Mouse (Mus musculus) hindbrain, embryonic 15.5 days (tissue): ENCODE data around the gene Ypel3. TPM values are rescaled to one million over a fixed set of nuclear protein-coding genes. Genes with fewer than 3 reads are reported as not detected.

ENCODE experiments used
- ATAC-seq: fragments of 200-750 bp; cut with Nextera tagmentation; 2 replicates; pipeline ENCODE4 v1.8.0; 2017; ENCODE audit warnings: low read depth, moderate number of reproducible peaks, moderate TSS enrichment; ENCODE audit not compliant: low FRiP score
- H3K27ac ChIP-seq: fragments of 300-500 bp; sonication (generic); replicated peaks from 2 replicates; pipeline ENCODE4 v1.5.1; 2015; ENCODE audit warnings: mild to moderate bottlenecking, inconsistent platforms
- H3K27me3 ChIP-seq: fragments of 300-500 bp; sonication (generic); 2 replicates; pipeline ENCODE4 v1.6.1; 2015; ENCODE audit warnings: control low read depth, inconsistent platforms
- H3K36me3 ChIP-seq: fragments of 300-500 bp; sonication (generic); 2 replicates; pipeline ENCODE4 v1.6.1; 2015; ENCODE audit warnings: control low read depth, inconsistent platforms
- H3K4me1 ChIP-seq: fragments of 300-500 bp; sonication (generic); replicated peaks from 2 replicates; pipeline ENCODE4 v1.6.1; 2015; ENCODE audit warnings: control low read depth, inconsistent platforms
- H3K4me2 ChIP-seq: fragments of 300-500 bp; sonication (generic); 2 replicates; pipeline ENCODE4 v1.6.1; 2015; ENCODE audit warnings: moderate library complexity, mild to moderate bottlenecking, inconsistent platforms
- H3K4me3 ChIP-seq: fragments of 300-500 bp; sonication (generic); 2 replicates; pipeline ENCODE4 v1.5.1; 2015; ENCODE audit warnings: mild to moderate bottlenecking, inconsistent platforms
- H3K9ac ChIP-seq: fragments of 300-500 bp; sonication (generic); 2 replicates; pipeline ENCODE4 v1.6.1; 2015; ENCODE audit warnings: inconsistent platforms
- H3K9me3 ChIP-seq: fragments of 300-500 bp; sonication (generic); 2 replicates; pipeline ENCODE4 v1.6.1; 2016; ENCODE audit warnings: control low read depth, inconsistent platforms
- WGBS: fragments of 180-500 bp; shearing (Covaris S2); methylation state at CpG from one replicate; pipeline ENCODE4 v1.1.7; 2015; 5-methylcytosine and 5-hydroxymethylcytosine counted together
- polyA plus RNA-seq: library from polyadenylated mRNA; unstranded; fragments of >200 nt; fragmentation: Nextera tagmentation; extraction: Ambion mirVana; gene quantifications from 2 replicates; pipeline ENCODE4 v1.2.1, GENCODE M21; 2015

Gene Ypel3
- polyA plus RNA-seq, 1 experiment from 2014 or later: 203 TPM

GRCm38 (mm10) chr7:126782693-126783092 lies 5.9 kb downstream of the Ypel3 start:
- H3K36me3 ChIP-seq: peaks cover 27% of the 10 kb centered on the region
- 85% methylated on average over 13 of the region's 13 CpGs for WGBS
- no peaks in the 10 kb centered on the region for H3K27me3 ChIP-seq
- peaks cover 39% of the 10 kb centered on the region for H3K4me1 ChIP-seq
- no peak overlapping the region for H3K4me2 ChIP-seq
- no peak overlapping the region for H3K27ac ChIP-seq
- no peak for ATAC-seq
- H3K9me3 ChIP-seq: no peaks in the 10 kb centered on the region
- H3K9ac ChIP-seq: no peak overlapping the region
- H3K4me3 ChIP-seq: no peak overlapping the region

- peaks cover 43% of the 10 kb centered on the region for H3K36me3 ChIP-seq
Observed at GRCm38 (mm10) chr7:126784469-126784868, 7.7 kb downstream of the Ypel3 start.

GRCm38 (mm10) chr7:126785056-126785455 lies 8.3 kb downstream of the Ypel3 start:
- no peaks in the 10 kb centered on the region for H3K9me3 ChIP-seq
- peaks cover 49% of the 10 kb centered on the region for H3K36me3 ChIP-seq
- H3K4me2 ChIP-seq: no peak overlapping the region
- WGBS: 90% methylated on average over 4 of the region's 4 CpGs
- no peak for ATAC-seq
- H3K9ac ChIP-seq: no peak overlapping the region
- no peak overlapping the region for H3K4me3 ChIP-seq
- no peak overlapping the region for H3K27ac ChIP-seq
- H3K27me3 ChIP-seq: no peaks in the 10 kb centered on the region
- peaks cover 22% of the 10 kb centered on the region for H3K4me1 ChIP-seq

More at GRCm38 (mm10) chr7:126784469-126784868, 7.7 kb downstream of the Ypel3 start:
- Histone ChIP-seq H3K27me3 (no peaks in the 10 kb centered on the region), H3K4me2 (no peak overlapping the region), H3K27ac (no peak overlapping the region), H3K4me3 (no peak overlapping the region), H3K4me1 (peaks cover 22% of the 10 kb centered on the region), H3K9me3 (no peaks in the 10 kb centered on the region), H3K9ac (no peak overlapping the region)
- no peak for ATAC-seq
- WGBS: 86% methylated on average over 7 of the region's 7 CpGs

GRCm38 (mm10) chr7:126786142-126786541 lies 9.4 kb downstream of the Ypel3 start:
- Histone ChIP-seq H3K4me3 (no peak overlapping the region), H3K36me3 (peaks cover 50% of the 10 kb centered on the region), H3K27ac (no peak overlapping the region), H3K4me2 (no peak overlapping the region), H3K9ac (no peak overlapping the region), H3K9me3 (no peaks in the 10 kb centered on the region), H3K4me1 (peaks cover 22% of the 10 kb centered on the region), H3K27me3 (no peaks in the 10 kb centered on the region)
- 94% methylated on average over 14 of the region's 14 CpGs for WGBS
- ATAC-seq: no peak

DNA sequence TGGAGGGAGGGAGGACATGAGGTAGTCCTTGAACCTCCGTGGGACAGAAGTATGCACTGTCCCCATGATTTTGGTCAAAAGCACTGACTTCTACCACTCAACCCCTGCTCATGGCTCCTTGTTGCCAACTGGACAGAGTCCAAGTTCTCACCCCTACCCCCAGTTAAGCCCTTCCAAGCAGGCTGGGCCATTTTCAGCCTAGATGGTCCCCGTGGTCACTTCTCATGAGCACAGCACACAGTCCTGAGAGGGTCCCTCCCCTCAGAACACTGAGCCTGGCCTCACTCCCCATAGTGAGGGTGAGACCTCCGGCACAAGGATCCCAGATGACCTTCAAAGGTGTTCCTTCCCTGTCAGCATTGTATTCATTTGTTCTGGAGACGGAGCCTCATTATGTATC lies 12.4 kb downstream of the Ypel3 start:
- H3K36me3 ChIP-seq: peaks cover 50% of the 10 kb centered on the region
- H3K27me3 ChIP-seq: no peaks in the 10 kb centered on the region
- no peak overlapping the region for H3K4me3 ChIP-seq
- no peak overlapping the region for H3K27ac ChIP-seq
- WGBS: 95% methylated on average over 4 of the region's 4 CpGs
- no peak overlapping the region for H3K9ac ChIP-seq
- H3K4me1 ChIP-seq: peaks cover 30% of the 10 kb centered on the region
- no peak for ATAC-seq
- no peak overlapping the region for H3K4me2 ChIP-seq
- no peaks in the 10 kb centered on the region for H3K9me3 ChIP-seq

DNA sequence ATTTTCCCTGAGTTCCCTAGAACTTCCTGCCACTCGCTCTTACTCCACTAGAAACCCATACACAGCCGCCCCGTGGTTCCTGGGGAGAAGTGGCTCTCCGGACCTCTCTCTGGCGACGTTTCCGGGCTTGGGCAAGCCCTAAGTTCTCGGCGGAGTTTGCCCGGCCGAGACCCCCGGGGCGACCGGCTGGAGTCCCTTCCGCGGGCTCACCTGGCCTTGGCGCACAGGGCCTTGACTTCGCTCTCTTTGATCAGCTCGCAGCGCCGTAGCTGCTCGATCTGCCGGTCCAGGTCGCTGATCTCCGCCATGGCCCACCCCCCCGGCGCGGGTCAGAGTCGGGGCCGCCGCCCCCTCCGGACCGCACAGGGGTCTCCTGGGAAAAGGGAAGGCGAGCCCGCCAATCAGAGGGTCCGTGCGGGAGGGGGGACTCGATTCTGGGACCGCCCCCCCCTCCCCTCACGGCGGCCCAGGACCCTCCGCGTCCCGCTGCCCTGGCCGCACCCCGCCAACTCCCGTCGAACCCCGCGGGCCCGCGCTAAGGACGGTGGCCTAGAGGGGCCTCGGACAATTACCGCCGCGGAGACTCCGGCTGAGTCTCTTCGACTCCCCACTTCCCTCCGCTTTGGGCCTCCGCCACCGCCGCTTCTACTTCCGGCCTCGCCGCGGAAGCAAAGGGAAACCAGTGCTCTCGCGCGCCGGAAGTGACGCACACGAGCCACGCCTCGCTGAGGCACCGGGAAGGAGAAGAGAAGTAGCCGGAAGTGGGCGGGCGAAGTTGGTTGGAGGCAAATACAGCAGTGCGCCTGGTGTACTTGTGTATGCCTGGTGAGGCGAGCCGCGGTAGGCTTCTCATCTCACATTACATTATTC lies 15.3 kb downstream of the Ypel3 start, which contains the start of gene Ppp4c:
Ppp4c (minus strand) TSS at position 646 of the 870 bp plus-strand sequence.
- Histone ChIP-seq H3K4me1 (peaks cover 48% of the 10 kb centered on the region), H3K27me3 (no peaks in the 10 kb centered on the region), H3K27ac (peak within 1 kb of the TSS; percentile 92), H3K4me3 (peak within 1 kb of the TSS; percentile 81), H3K36me3 (peaks cover 55% of the 10 kb centered on the region), H3K9ac (peak within 1 kb of the TSS; percentile 79), H3K4me2 (peak within 1 kb of the TSS; percentile 83), H3K9me3 (no peaks in the 10 kb centered on the region)
- under 1% methylated on average over 69 of the region's 83 CpGs for WGBS
- ATAC-seq: peak; percentile 94

- WGBS: 26% methylated on average over 11 of the region's 11 CpGs
- H3K9ac ChIP-seq: peak overlapping the region; percentile 26
- H3K4me3 ChIP-seq: peak overlapping the region; percentile 81
- peaks cover 56% of the 10 kb centered on the region for H3K4me1 ChIP-seq
- peak overlapping the region; percentile 92 for H3K27ac ChIP-seq
- peak overlapping the region; percentile 83 for H3K4me2 ChIP-seq
- H3K36me3 ChIP-seq: peaks cover 47% of the 10 kb centered on the region
- no peaks in the 10 kb centered on the region for H3K27me3 ChIP-seq
- no peaks in the 10 kb centered on the region for H3K9me3 ChIP-seq
- ATAC-seq: peak; percentile 25; the same call in 1 of the 2 replicates
Observed at GRCm38 (mm10) chr7:126792721-126793443, 16.1 kb downstream of the Ypel3 start.

- peaks cover 59% of the 10 kb centered on the region for H3K4me1 ChIP-seq
- peaks cover 39% of the 10 kb centered on the region for H3K36me3 ChIP-seq
- ATAC-seq: no peak
- H3K9ac ChIP-seq: no peak overlapping the region
- WGBS: 78% methylated on average over 4 of the region's 4 CpGs
- H3K27me3 ChIP-seq: no peaks in the 10 kb centered on the region
- no peak overlapping the region for H3K4me3 ChIP-seq
- no peaks in the 10 kb centered on the region for H3K9me3 ChIP-seq
- H3K4me2 ChIP-seq: no peak overlapping the region
- no peak overlapping the region for H3K27ac ChIP-seq
Observed at GRCm38 (mm10) chr7:126793456-126794270, 16.9 kb downstream of the Ypel3 start.

- no peak overlapping the region for H3K27ac ChIP-seq
- H3K36me3 ChIP-seq: peaks cover 34% of the 10 kb centered on the region
- ATAC-seq: no peak
- no peak overlapping the region for H3K9ac ChIP-seq
- peaks cover 59% of the 10 kb centered on the region for H3K4me1 ChIP-seq
- H3K9me3 ChIP-seq: no peaks in the 10 kb centered on the region
- H3K4me2 ChIP-seq: no peak overlapping the region
- no peaks in the 10 kb centered on the region for H3K27me3 ChIP-seq
- 74% methylated on average over 4 of the region's 4 CpGs for WGBS
- no peak overlapping the region for H3K4me3 ChIP-seq
Observed at GRCm38 (mm10) chr7:126794271-126794605, 17.5 kb downstream of the Ypel3 start.

GRCm38 (mm10) chr7:126795387-126796317 lies 18.9 kb downstream of the Ypel3 start:
- no peak overlapping the region for H3K4me2 ChIP-seq
- no peaks in the 10 kb centered on the region for H3K27me3 ChIP-seq
- no peaks in the 10 kb centered on the region for H3K9me3 ChIP-seq
- no peak overlapping the region for H3K9ac ChIP-seq
- peaks cover 26% of the 10 kb centered on the region for H3K36me3 ChIP-seq
- ATAC-seq: no peak
- WGBS: 74% methylated on average over 16 of the region's 16 CpGs
- peaks cover 57% of the 10 kb centered on the region for H3K4me1 ChIP-seq
- H3K27ac ChIP-seq: 0 out of 2 replicates have a peak overlapping the region, but pooled peaks have one; percentile 2
- no peak overlapping the region for H3K4me3 ChIP-seq
